7 mouse cellular contexts compared by ENCODE assay signal in genomic region chr5:43355832-43356231, GRCm38 (mm10).
DNase-seq lines count a peak whose midpoint lies in the region; ATAC-seq and TF ChIP-seq lines count a peak whose summit lies in the region.

No protein-coding gene starts in this region.

- H3K4me2 ChIP-seq in forebrain, embryonic 11.5 days (ENCODE audit: low read depth, low read length, severe bottlenecking) = peak overlapping the region; percentile 55; the same call in 1 of the 2 replicates
- no peak overlapping the region for H3K4me2 ChIP-seq in stomach, postnatal 0 days (replicated peaks; ENCODE audit: low read depth)

- no peaks in the 10 kb centered on the region for H3K27me3 ChIP-seq in forebrain, embryonic 11.5 days (ENCODE audit: control insufficient read depth, insufficient read depth, low read length)
- no peaks in the 10 kb centered on the region for H3K27me3 ChIP-seq in stomach, postnatal 0 days (ENCODE audit: control insufficient read depth, insufficient read depth, low read length)

- TF ChIP-seq CTCF in stomach, postnatal 0 days (IDR thresholded peaks at IDR 0.05; ENCODE audit: low read depth) = peak; percentile 27; the same call in 1 of the 2 replicates

- H3K4me3 ChIP-seq in forebrain, embryonic 11.5 days (ENCODE audit: low read depth, low read length) = no peak overlapping the region
- H3K4me3 ChIP-seq in stomach, postnatal 0 days (ENCODE audit: low read depth, low read length) = no peak overlapping the region

- H3K9me3 ChIP-seq in forebrain, embryonic 11.5 days (ENCODE audit: control insufficient read depth, low read length) = no peaks in the 10 kb centered on the region
- no peaks in the 10 kb centered on the region for H3K9me3 ChIP-seq in stomach, postnatal 0 days (ENCODE audit: control insufficient read depth, low read length)

- no peak overlapping the region; the same call in 1 of the 2 replicates for H3K27ac ChIP-seq in forebrain, embryonic 11.5 days (ENCODE audit: low read depth, low read length)
- H3K27ac ChIP-seq in stomach, postnatal 0 days (replicated peaks) = no peak overlapping the region

- peak overlapping the region; percentile 47; the same call in 1 of the 2 replicates for H3K9ac ChIP-seq in forebrain, embryonic 11.5 days (ENCODE audit: low read length)
- no peak overlapping the region for H3K9ac ChIP-seq in stomach, postnatal 0 days (ENCODE audit: low read length)

- TF ChIP-seq EP300 in stomach, postnatal 0 days (optimal IDR thresholded peaks at IDR 0.05) = no peak

- no peaks in the 10 kb centered on the region for H3K36me3 ChIP-seq in forebrain, embryonic 11.5 days (ENCODE audit: control insufficient read depth, insufficient read depth, low read length)
- no peaks in the 10 kb centered on the region for H3K36me3 ChIP-seq in stomach, postnatal 0 days (ENCODE audit: control insufficient read depth, insufficient read depth, low read length)

- peak; percentile 52 for DNase-seq in retina, postnatal 1 day
- no peak for DNase-seq in retina, embryonic 14.5 days (ENCODE audit: low spot score)
- DNase-seq in forebrain, embryonic 11.5 days (ENCODE audit: low spot score) = no peak
- DNase-seq in liver = peak; percentile 13
- no peak for DNase-seq in stomach, postnatal 0 days (ENCODE audit: low spot score)
- no peak for DNase-seq in kidney, postnatal 4 days

- WGBS in forebrain, embryonic 11.5 days = 91% methylated on average over 16 of the region's 16 CpGs
- 86% methylated on average over 16 of the region's 16 CpGs for WGBS in stomach, postnatal 0 days

- ATAC-seq in forebrain, embryonic 11.5 days (replicated peaks; ENCODE audit: low FRiP score) = no peak
- no peak for ATAC-seq in stomach, postnatal 0 days (ENCODE audit: low FRiP score, low TSS enrichment)
- no peak for ATAC-seq in monocyte, adult 5-6 weeks (replicated peaks; ENCODE audit: insufficient number of reproducible peaks, low FRiP score, low TSS enrichment, poor library complexity, severe bottlenecking)

- H3K4me1 ChIP-seq in forebrain, embryonic 11.5 days (replicated peaks; ENCODE audit: control insufficient read depth, insufficient read depth, low read length) = 0 out of 2 replicates have a peak, but pooled peaks cover 2% of the 10 kb centered on the region
- peaks cover 5% of the 10 kb centered on the region for H3K4me1 ChIP-seq in stomach, postnatal 0 days (replicated peaks; ENCODE audit: control insufficient read depth, insufficient read depth)

Comparison
In these comparisons a context has a peak if more than half of its experiments do, and no peak if none do; other contexts are left out.
1. DNase-seq: peak in retina, postnatal 1 day (single experiment) and liver (single experiment); none in retina, embryonic 14.5 days (single experiment), forebrain, embryonic 11.5 days (single experiment), stomach, postnatal 0 days (single experiment) and kidney, postnatal 4 days (0 of 2).